ENCODE assay signal across 26 mouse cellular contexts in genomic region chr5:147641452-147641851, GRCm38 (mm10).
DNase-seq lines count a peak whose midpoint lies in the region; ATAC-seq and TF ChIP-seq lines count a peak whose summit lies in the region.
"Had no signal": no experiment of that assay in that cellular context is flagged by ENCODE, and none has a peak within 500 bp of the region (broad histone marks: within the 10 kb centered on the region; RNA-seq: fewer than 3 reads in every experiment).

No protein-coding gene starts in this region.

- no peaks in the 10 kb centered on the region for H3K9me3 ChIP-seq in heart, embryonic 12.5 days (replicated peaks)
- H3K9me3 ChIP-seq in lung, postnatal 0 days (ENCODE audit: low read length), result no peaks in the 10 kb centered on the region
- H3K9me3 ChIP-seq: forebrain, embryonic 13.5 days; G1E; heart, embryonic 15.5 days; limb, embryonic 13.5 days; liver, embryonic 13.5 days; lung, embryonic 15.5 days; megakaryocyte, embryonic 14.5 days; neural tube, embryonic 13.5 days had no signal

- WGBS in heart, adult 2 months, result 34% methylated on average over 7 of the region's 7 CpGs
- 55% methylated on average over 7 of the region's 7 CpGs for WGBS in heart, embryonic 12.5 days
- 23% methylated on average over 7 of the region's 7 CpGs for WGBS in lung, postnatal 0 days

- intact Hi-C loops in heart, adult 2 months (cut with DNase I), result no loop called here

- peaks cover 20% of the 10 kb centered on the region for H3K4me1 ChIP-seq in heart, adult 2 months (ENCODE audit: control insufficient read depth, insufficient read depth, low read length)
- peaks cover 34% of the 10 kb centered on the region for H3K4me1 ChIP-seq in heart, embryonic 12.5 days (replicated peaks)
- H3K4me1 ChIP-seq in lung, postnatal 0 days (ENCODE audit: insufficient read depth, low read depth, low read length), result peaks cover 4% of the 10 kb centered on the region; the same call in 1 of the 2 replicates
- H3K4me1 ChIP-seq: liver, embryonic 13.5 days; megakaryocyte, embryonic 14.5 days had no signal

- peak overlapping the region; percentile 58 for H3K27ac ChIP-seq in heart, adult 2 months
- H3K27ac ChIP-seq in heart, embryonic 12.5 days (ENCODE audit: poor library complexity, severe bottlenecking), result no peak overlapping the region
- no peak overlapping the region for H3K27ac ChIP-seq in lung, postnatal 0 days (ENCODE audit: low read length)
- H3K27ac ChIP-seq: forebrain, embryonic 13.5 days; heart, embryonic 15.5 days; hindbrain, postnatal 0 days; limb, embryonic 13.5 days; liver, embryonic 13.5 days; lung, embryonic 15.5 days; neural tube, embryonic 13.5 days had no signal

- no peak for TF ChIP-seq POLR2A in heart, adult 2 months (IDR thresholded peaks at IDR 0.05; ENCODE audit: insufficient read depth, low read depth, low read length)

- H3K9ac ChIP-seq in heart, adult 2 months (ENCODE audit: low read depth, low read length), result no peak overlapping the region
- H3K9ac ChIP-seq in heart, embryonic 12.5 days, result no peak overlapping the region
- H3K9ac ChIP-seq in lung, postnatal 0 days (replicated peaks; ENCODE audit: low read depth), result no peak overlapping the region
- H3K9ac ChIP-seq: forebrain, embryonic 13.5 days; heart, embryonic 15.5 days; limb, embryonic 13.5 days; liver, embryonic 13.5 days; lung, embryonic 15.5 days; neural tube, embryonic 13.5 days had no signal

- ATAC-seq in heart, embryonic 12.5 days (ENCODE audit: insufficient number of reproducible peaks, low FRiP score), result no peak
- ATAC-seq in lung, postnatal 0 days, result peak; percentile 19; the same call in 1 of the 2 replicates
- ATAC-seq: forebrain, embryonic 13.5 days; hindbrain, postnatal 0 days; intestine, embryonic 16.5 days; Patski had no signal

- TF ChIP-seq EP300 in heart, adult 2 months (IDR thresholded peaks at IDR 0.05; ENCODE audit: insufficient read depth, low read depth, low read length), result no peak
- TF ChIP-seq EP300 in lung, postnatal 0 days (IDR thresholded peaks at IDR 0.05), result peak; percentile 23; the same call in 1 of the 2 replicates

- no peak for DNase-seq in heart, adult 2 months
- peak; percentile 30 for DNase-seq in kidney, postnatal 14 days
- no peak for DNase-seq in kidney, postnatal 4 days
- peak; percentile 27 for DNase-seq in lung, postnatal 0 days (ENCODE audit: low spot score)
- no peak for DNase-seq in lung, postnatal 4 days
- peak; percentile 39 for DNase-seq in lung, postnatal 25 days (ENCODE audit: low spot score)
- no peak for DNase-seq in urinary bladder, adult 18-20 months (ENCODE audit: low spot score in 2 of 2)
- DNase-seq: adrenal gland, postnatal 10 days; B cell, adult 2 months; cerebellum, adult 8-10 months; cerebellum, postnatal 36 days; layer of hippocampus, postnatal 36 days; liver, embryonic 13.5 days; midbrain, embryonic 14.5 days had no signal

- no peak for TF ChIP-seq CTCF in heart, adult 2 months (IDR thresholded peaks at IDR 0.05)
- no peak for TF ChIP-seq CTCF in lung, postnatal 0 days (IDR thresholded peaks at IDR 0.05)

- no peak overlapping the region for H3K4me2 ChIP-seq in heart, embryonic 12.5 days
- no peak overlapping the region for H3K4me2 ChIP-seq in lung, postnatal 0 days (replicated peaks; ENCODE audit: low read depth, low read length)
- H3K4me2 ChIP-seq: forebrain, embryonic 13.5 days; heart, embryonic 15.5 days; limb, embryonic 13.5 days; liver, embryonic 13.5 days; lung, embryonic 15.5 days; neural tube, embryonic 13.5 days had no signal

- H3K27me3 ChIP-seq in heart, adult 2 months (ENCODE audit: control insufficient read depth, insufficient read depth, low read length), result no peaks in the 10 kb centered on the region
- H3K27me3 ChIP-seq in heart, embryonic 12.5 days (replicated peaks), result no peaks in the 10 kb centered on the region
- no peaks in the 10 kb centered on the region for H3K27me3 ChIP-seq in lung, postnatal 0 days (replicated peaks; ENCODE audit: insufficient read depth, low read length)
- H3K27me3 ChIP-seq: CH12.LX; forebrain, embryonic 13.5 days; heart, embryonic 15.5 days; limb, embryonic 13.5 days; liver, embryonic 13.5 days; lung, embryonic 15.5 days; neural tube, embryonic 13.5 days; Patski had no signal

- no peaks in the 10 kb centered on the region for H3K79me2 ChIP-seq in heart, adult 2 months (replicated peaks; ENCODE audit: control insufficient read depth, insufficient read depth, low read length)

- H3K36me3 ChIP-seq in heart, adult 2 months (ENCODE audit: control insufficient read depth, insufficient read depth, low read length), result peaks cover 49% of the 10 kb centered on the region
- no peaks in the 10 kb centered on the region for H3K36me3 ChIP-seq in heart, embryonic 12.5 days
- no peaks in the 10 kb centered on the region for H3K36me3 ChIP-seq in lung, postnatal 0 days (ENCODE audit: insufficient read depth, low read length)
- H3K36me3 ChIP-seq: G1E; heart, embryonic 15.5 days; limb, embryonic 13.5 days; liver, embryonic 13.5 days; lung, embryonic 15.5 days; neural tube, embryonic 13.5 days had no signal

- H3K4me3 ChIP-seq in heart, adult 2 months, result no peak overlapping the region
- no peak overlapping the region for H3K4me3 ChIP-seq in heart, embryonic 12.5 days
- H3K4me3 ChIP-seq in lung, postnatal 0 days (ENCODE audit: low read depth, low read length), result no peak overlapping the region
- H3K4me3 ChIP-seq: forebrain, embryonic 13.5 days; heart, embryonic 15.5 days; limb, embryonic 13.5 days; liver, embryonic 13.5 days; lung, embryonic 15.5 days; megakaryocyte, embryonic 14.5 days; neural tube, embryonic 13.5 days had no signal

Comparison
In these comparisons a context has a peak if more than half of its experiments do, and no peak if none do; other contexts are left out.
1. DNase-seq: peak in kidney, postnatal 14 days (single experiment), lung, postnatal 0 days (single experiment) and lung, postnatal 25 days (single experiment); none in heart, adult 2 months (0 of 2), kidney, postnatal 4 days (0 of 2), lung, postnatal 4 days (0 of 2) and urinary bladder, adult 18-20 months (0 of 2).